8 mouse cellular contexts compared by ENCODE assay signal in genomic region chr15:79441331-79442256, GRCm38 (mm10). TPM values are rescaled to one million over a fixed set of nuclear protein-coding genes. Genes with fewer than 3 reads are reported as not detected.
DNase-seq lines count a peak whose midpoint lies in the region; ATAC-seq and TF ChIP-seq lines count a peak whose summit lies in the region.

No protein-coding gene starts in this region.

- H3K36me3 ChIP-seq in forebrain, postnatal 0 days (ENCODE audit: insufficient read depth), result peaks cover 21% of the 10 kb centered on the region; the same call in 1 of the 2 replicates
- H3K36me3 ChIP-seq in lung, postnatal 0 days (ENCODE audit: insufficient read depth, low read length), result 0 out of 2 replicates have a peak, but pooled peaks cover 5% of the 10 kb centered on the region

- peak; percentile 82 for ATAC-seq in forebrain, postnatal 0 days
- ATAC-seq in lung, postnatal 0 days, result peak; percentile 75

- peaks cover 31% of the 10 kb centered on the region for H3K4me1 ChIP-seq in forebrain, postnatal 0 days (ENCODE audit: insufficient read depth)
- H3K4me1 ChIP-seq in lung, postnatal 0 days (ENCODE audit: insufficient read depth, low read depth, low read length), result peaks cover 30% of the 10 kb centered on the region; the same call in 1 of the 2 replicates

- TF ChIP-seq CTCF in forebrain, postnatal 0 days (IDR thresholded peaks at IDR 0.05; ENCODE audit: low read depth), result no peak
- TF ChIP-seq CTCF in layer of hippocampus, adult 2 months (conservative IDR thresholded peaks at IDR 0.05), result no peak
- no peak for TF ChIP-seq CTCF in lung, postnatal 0 days (IDR thresholded peaks at IDR 0.05)

- H3K9me3 ChIP-seq in forebrain, postnatal 0 days (ENCODE audit: low read length), result no peaks in the 10 kb centered on the region
- no peaks in the 10 kb centered on the region for H3K9me3 ChIP-seq in lung, postnatal 0 days (ENCODE audit: low read length)

- H3K27ac ChIP-seq in forebrain, postnatal 0 days (ENCODE audit: low read depth, low read length), result peak overlapping the region; percentile 95
- peak overlapping the region; percentile 97 for H3K27ac ChIP-seq in layer of hippocampus, adult 2 months
- H3K27ac ChIP-seq in lung, postnatal 0 days (ENCODE audit: low read length), result peak overlapping the region; percentile 98

- no peaks in the 10 kb centered on the region for H3K27me3 ChIP-seq in forebrain, postnatal 0 days (ENCODE audit: insufficient read depth, low read length)
- H3K27me3 ChIP-seq in lung, postnatal 0 days (replicated peaks; ENCODE audit: insufficient read depth, low read length), result no peaks in the 10 kb centered on the region

- peak overlapping the region; percentile 98 for H3K4me3 ChIP-seq in forebrain, postnatal 0 days (ENCODE audit: low read depth, low read length)
- peak overlapping the region; percentile 72 for H3K4me3 ChIP-seq in layer of hippocampus, adult 2 months
- H3K4me3 ChIP-seq in lung, postnatal 0 days (ENCODE audit: low read depth, low read length), result peak overlapping the region; percentile 91

- WGBS in forebrain, postnatal 0 days, result 1% methylated on average over 73 of the region's 107 CpGs
- WGBS in lung, postnatal 0 days, result 1% methylated on average over 67 of the region's 107 CpGs

- peak overlapping the region; percentile 93 for H3K4me2 ChIP-seq in forebrain, postnatal 0 days (ENCODE audit: low read depth)
- peak overlapping the region; percentile 81 for H3K4me2 ChIP-seq in lung, postnatal 0 days (replicated peaks; ENCODE audit: low read depth, low read length)

- TF ChIP-seq EP300 in lung, postnatal 0 days (IDR thresholded peaks at IDR 0.05), result no peak

- H3K9ac ChIP-seq in forebrain, postnatal 0 days, result peak overlapping the region; percentile 100
- peak overlapping the region; percentile 96 for H3K9ac ChIP-seq in lung, postnatal 0 days (replicated peaks; ENCODE audit: low read depth)

- intact Hi-C loops in heart, postnatal 36 days (cut with DNase I), result loop anchor here (1.0 to 5.0 kb wide), 2 partner anchors 38 to 59 kb away; partner anchors contain the start of gene Tmem184b

- peak; percentile 78 for DNase-seq in MN1 (ENCODE audit: low spot score)
- DNase-seq in cerebellum, adult 11-12 months, result peak; percentile 79
- DNase-seq in forebrain, postnatal 0 days, result peak; percentile 89
- DNase-seq in heart, postnatal 36 days, result peak; percentile 88 to 90
- DNase-seq in layer of hippocampus, adult 2 months (ENCODE audit: low spot score in 2 of 2), result peak; percentile 76 to 86
- DNase-seq in lung, postnatal 0 days (ENCODE audit: low spot score), result peak; percentile 83
- peak; percentile 67 for DNase-seq in ovary, postnatal 10 days (ENCODE audit: low spot score)
- peak; percentile 90 for DNase-seq in thymus, postnatal 14 days

RNA-seq across cellular contexts. Expression of gene Csnk1e, which starts 13.8 kb away (rescaled TPM):
- 398 and 490 TPM in 2 replicates for total RNA-seq in forebrain, postnatal 0 days (2014; rRNA removed)
- polyA plus RNA-seq in forebrain, postnatal 0 days (2015; fragmentation: Nextera tagmentation; extraction: Ambion mirVana), result 160 and 248 TPM in 2 replicates
- total RNA-seq in heart, postnatal 36 days (2021), result 10 to 100 TPM; 55.8 to 60.5 TPM
- 100 to 1,000 TPM; 104 to 108 TPM for total RNA-seq in layer of hippocampus, adult 2 months (2021)
- 67.2 and 72.4 TPM in 2 replicates for polyA plus RNA-seq in lung, postnatal 0 days (2015; fragmentation: Nextera tagmentation; extraction: Ambion mirVana)

RNA-seq across cellular contexts. Expression of gene Tmem184b, which starts 38.2 kb away (rescaled TPM):
- total RNA-seq in forebrain, postnatal 0 days (2014; rRNA removed), result 32.0 and 41.9 TPM in 2 replicates
- polyA plus RNA-seq in forebrain, postnatal 0 days (2015; fragmentation: Nextera tagmentation; extraction: Ambion mirVana), result 22.9 and 30.3 TPM in 2 replicates
- 10 to 100 TPM; 37.0 to 43.0 TPM for total RNA-seq in heart, postnatal 36 days (2021)
- total RNA-seq in layer of hippocampus, adult 2 months (2021), result 10 to 100 TPM; 53.6 to 56.0 TPM
- polyA plus RNA-seq in lung, postnatal 0 days (2015; fragmentation: Nextera tagmentation; extraction: Ambion mirVana), result 55.3 and 56.7 TPM in 2 replicates

Comparison
In these comparisons a context has a peak if more than half of its experiments do, and no peak if none do; other contexts are left out.
1. Peak in every context shown above with its lines: DNase-seq, ATAC-seq, H3K4me3 ChIP-seq and H3K27ac ChIP-seq.